9 mouse cellular contexts compared by ENCODE assay signal in genomic region chr5:114041327-114041930, GRCm38 (mm10). TPM values are rescaled to one million over a fixed set of nuclear protein-coding genes. Genes with fewer than 3 reads are reported as not detected.
A peak's percentile ranks its signal among the peaks of the same experiment; 100 is the strongest.
DNase-seq lines count a peak whose midpoint lies in the region; ATAC-seq and TF ChIP-seq lines count a peak whose summit lies in the region.
"Had no signal": no experiment of that assay in that cellular context is flagged by ENCODE, and none has a peak within 500 bp of the region (broad histone marks: within the 10 kb centered on the region; RNA-seq: fewer than 3 reads in every experiment).

No protein-coding gene starts in this region.

- H3K4me2 ChIP-seq in embryonic facial prominence, embryonic 14.5 days (ENCODE audit: low read depth, low read length): 0 out of 2 replicates have a peak overlapping the region, but pooled peaks have one; percentile 5

- 0 out of 2 replicates have a peak overlapping the region, but pooled peaks have one; percentile 10 for H3K27ac ChIP-seq in heart, embryonic 10.5 days
- H3K27ac ChIP-seq in ES-E14 (ENCODE audit: insufficient read depth, low read depth, low read length, poor library complexity, severe bottlenecking): no peak overlapping the region
- no peak overlapping the region for H3K27ac ChIP-seq in embryonic facial prominence, embryonic 14.5 days (replicated peaks; ENCODE audit: low read depth, low read length)

- peaks cover 27% of the 10 kb centered on the region for H3K4me1 ChIP-seq in heart, embryonic 10.5 days
- no peaks in the 10 kb centered on the region; a peak in 2 of 4 replicates for H3K4me1 ChIP-seq in ES-E14 (ENCODE audit: control insufficient read depth in 2 of 2, insufficient read depth in 2 of 2, low read length in 2 of 2, poor library complexity in 1 of 2)
- H3K4me1 ChIP-seq in embryonic facial prominence, embryonic 14.5 days (ENCODE audit: control insufficient read depth, insufficient read depth, low read length): 0 out of 2 replicates have a peak, but pooled peaks cover 4% of the 10 kb centered on the region

- 14% methylated on average over 15 of the region's 15 CpGs for whole genome bisulfite sequencing in heart, embryonic 10.5 days
- 20% methylated on average over 15 of the region's 15 CpGs for WGBS in embryonic facial prominence, embryonic 14.5 days

- DNase-seq in heart, embryonic 10.5 days (ENCODE audit: low spot score): peak; percentile 85
- DNase-seq in heart, adult 11 months: no peak
- peak; percentile 59 for DNase-seq in ES-E14 (ENCODE audit: low read depth, low spot score)
- peak; percentile 6 for DNase-seq in embryonic facial prominence, embryonic 14.5 days (ENCODE audit: low spot score)
- peak; percentile 73 for DNase-seq in kidney, postnatal 10 days
- DNase-seq in lung, postnatal 25 days (ENCODE audit: low spot score): peak; percentile 38
- DNase-seq in ovary, adult 18-20 months (ENCODE audit: low spot score): no peak
- DNase-seq in layer of hippocampus, adult 9-10 months (ENCODE audit: low spot score): no peak

- ATAC-seq in embryonic facial prominence, embryonic 14.5 days (ENCODE audit: low read depth): 0 out of 2 replicates have a peak, but pooled peaks have one; percentile 55

- H3K9me3 ChIP-seq in heart, embryonic 10.5 days: no peaks in the 10 kb centered on the region
- no peaks in the 10 kb centered on the region for H3K9me3 ChIP-seq in ES-E14 (ENCODE audit: control insufficient read depth, insufficient read depth, low read depth, low read length)
- H3K9me3 ChIP-seq in embryonic facial prominence, embryonic 14.5 days (ENCODE audit: control insufficient read depth, low read length): no peaks in the 10 kb centered on the region

- in situ Hi-C loops in ES-E14 (cut with MboI; ENCODE audit: low sequenced_read_pairs in 2 of 2, unreplicated experiment in 2 of 2): no loop called here

- H3K9ac ChIP-seq in ES-E14 (ENCODE audit: insufficient read depth, low read depth, low read length, poor library complexity, severe bottlenecking): no peak overlapping the region
- H3K9ac ChIP-seq in embryonic facial prominence, embryonic 14.5 days (ENCODE audit: low read depth, low read length): no peak overlapping the region

- no peaks in the 10 kb centered on the region for H3K27me3 ChIP-seq in heart, embryonic 10.5 days (ENCODE audit: insufficient read depth, poor library complexity, severe bottlenecking)
- H3K27me3 ChIP-seq in embryonic facial prominence, embryonic 14.5 days (replicated peaks; ENCODE audit: control insufficient read depth, insufficient read depth, low read length): no peaks in the 10 kb centered on the region

- H3K36me3 ChIP-seq in heart, embryonic 10.5 days: no peaks in the 10 kb centered on the region
- no peaks in the 10 kb centered on the region for H3K36me3 ChIP-seq in ES-E14 (ENCODE audit: control insufficient read depth, insufficient read depth, low read length, poor library complexity, severe bottlenecking)
- no peaks in the 10 kb centered on the region for H3K36me3 ChIP-seq in embryonic facial prominence, embryonic 14.5 days (ENCODE audit: control insufficient read depth, insufficient read depth, low read length)

- H3K4me3 ChIP-seq in heart, embryonic 10.5 days: 0 out of 2 replicates have a peak overlapping the region, but pooled peaks have one; percentile 12
- H3K4me3 ChIP-seq in ES-E14 (ENCODE audit: insufficient read depth in 1 of 2, low read depth in 1 of 2, low read length in 2 of 2, poor library complexity in 1 of 2, severe bottlenecking in 1 of 2): no peak overlapping the region
- no peak overlapping the region for H3K4me3 ChIP-seq in embryonic facial prominence, embryonic 14.5 days (ENCODE audit: low read depth, low read length)

TF ChIP-seq in ES-E14, 5 proteins besides CTCF, POLR2A, EP300 and RAD21:
- 0 out of 2 replicates have a peak, but pooled peaks have one; percentile 8 for TF ChIP-seq MAFK (IDR thresholded peaks at IDR 0.05; ENCODE audit: insufficient read depth, low read depth, low read length)
- TF ChIP-seq ZNF384 (IDR thresholded peaks at IDR 0.05; ENCODE audit: low read depth, low read length): no peak
- TF ChIP-seq ZC3H11A (IDR thresholded peaks at IDR 0.05; ENCODE audit: borderline replicate concordance, low read depth, low read length): no peak
- no peak for TF ChIP-seq CHD2 (IDR thresholded peaks at IDR 0.05; ENCODE audit: low read depth, low read length)
- no peak for TF ChIP-seq HCFC1 (IDR thresholded peaks at IDR 0.05; ENCODE audit: borderline replicate concordance, insufficient read depth, low read length)

RNA-seq across cellular contexts. Expression of gene Usp30, which starts 23.8 kb away (rescaled TPM):
- polyA plus RNA-seq in heart, embryonic 10.5 days (2016; fragmentation: Nextera tagmentation; extraction: Ambion mirVana): 9.9 and 10.2 TPM in 2 replicates
- total RNA-seq in ES-E14 (2012; rRNA removed): 15.8 and 21.4 TPM in 2 replicates
- polyA plus RNA-seq in embryonic facial prominence, embryonic 14.5 days (2014; fragmentation: Nextera tagmentation; extraction: Ambion mirVana): 10.1 and 11.3 TPM in 2 replicates

RNA-seq across cellular contexts. Expression of gene Dao, which starts 37.9 kb away (rescaled TPM):
- not detected in 2 replicates for polyA plus RNA-seq in heart, embryonic 10.5 days (2016; fragmentation: Nextera tagmentation; extraction: Ambion mirVana)
- total RNA-seq in ES-E14 (2012; rRNA removed): 0.16 and 0.18 TPM in 2 replicates
- not detected in 2 replicates for polyA plus RNA-seq in embryonic facial prominence, embryonic 14.5 days (2014; fragmentation: Nextera tagmentation; extraction: Ambion mirVana)
- total RNA-seq: neutrophil, adult 5-6 weeks had no signal

RNA-seq across cellular contexts. Expression of gene Ssh1, which starts 47.7 kb away (rescaled TPM):
- polyA plus RNA-seq in heart, embryonic 10.5 days (2016; fragmentation: Nextera tagmentation; extraction: Ambion mirVana): 16.7 and 18.3 TPM in 2 replicates
- 11.8 and 13.4 TPM in 2 replicates for total RNA-seq in ES-E14 (2012; rRNA removed)
- 16.5 and 17.1 TPM in 2 replicates for polyA plus RNA-seq in embryonic facial prominence, embryonic 14.5 days (2014; fragmentation: Nextera tagmentation; extraction: Ambion mirVana)

RNA-seq across cellular contexts. Expression of gene Svop, which starts 49.9 kb away (rescaled TPM):
- 0.23 and 0.46 TPM in 2 replicates for polyA plus RNA-seq in heart, embryonic 10.5 days (2016; fragmentation: Nextera tagmentation; extraction: Ambion mirVana)
- 3.3 and 4.9 TPM in 2 replicates for total RNA-seq in ES-E14 (2012; rRNA removed)
- polyA plus RNA-seq in embryonic facial prominence, embryonic 14.5 days (2014; fragmentation: Nextera tagmentation; extraction: Ambion mirVana): 2.1 and 2.2 TPM in 2 replicates
- total RNA-seq: neutrophil, adult 5-6 weeks had no signal

Comparison
In these comparisons a context has a peak if more than half of its experiments do, and no peak if none do; other contexts are left out.
1. DNase-seq: peak in heart, embryonic 10.5 days (single experiment), ES-E14 (single experiment), embryonic facial prominence, embryonic 14.5 days (single experiment), kidney, postnatal 10 days (single experiment) and lung, postnatal 25 days (single experiment); none in heart, adult 11 months (single experiment), ovary, adult 18-20 months (single experiment) and layer of hippocampus, adult 9-10 months (single experiment).